Mouse (Mus musculus) kidney, embryonic 14.5 days (tissue): ENCODE data around the gene Kcnq1. TPM values are rescaled to one million over a fixed set of nuclear protein-coding genes. Genes with fewer than 3 reads are reported as not detected.

Experiments used
- ATAC-seq: fragments of 200-750 bp; cut with Nextera tagmentation; 2 replicates; pipeline ENCODE4 v1.8.0; 2017; ENCODE audit warnings: moderate number of reproducible peaks, mild to moderate bottlenecking, moderate TSS enrichment, moderate library complexity; ENCODE audit not compliant: low FRiP score, low TSS enrichment
- H3K27ac ChIP-seq: fragments of 300-500 bp; sonication (generic); 2 replicates; pipeline ENCODE4 v1.5.1; 2014; ENCODE audit warnings: low read depth, mild to moderate bottlenecking, low read length, moderate library complexity, mixed read lengths
- H3K27me3 ChIP-seq: fragments of 300-500 bp; sonication (generic); 2 replicates; pipeline ENCODE4 v1.6.1; 2014; ENCODE audit warnings: mild to moderate bottlenecking, low read length; ENCODE audit not compliant: control insufficient read depth, insufficient read depth
- H3K36me3 ChIP-seq: fragments of 300-500 bp; sonication (generic); 2 replicates; pipeline ENCODE4 v1.6.1; 2014; ENCODE audit warnings: low read length, mixed read lengths; ENCODE audit not compliant: control insufficient read depth, insufficient read depth
- H3K4me1 ChIP-seq: fragments of 300-500 bp; sonication (generic); 2 replicates; pipeline ENCODE4 v1.6.1; 2014; ENCODE audit warnings: low read length, mixed read lengths; ENCODE audit not compliant: control insufficient read depth, insufficient read depth
- H3K4me2 ChIP-seq: fragments of 300-500 bp; sonication (generic); replicated peaks from 2 replicates; pipeline ENCODE4 v1.6.1; 2014; ENCODE audit warnings: low read depth, mild to moderate bottlenecking, low read length
- H3K4me3 ChIP-seq: fragments of 300-500 bp; sonication (generic); 2 replicates; pipeline ENCODE4 v1.5.1; 2014; ENCODE audit warnings: mild to moderate bottlenecking, low read length
- H3K9ac ChIP-seq: fragments of 300-500 bp; sonication (generic); 2 replicates; pipeline ENCODE4 v1.6.1; 2014; ENCODE audit warnings: low read depth, mild to moderate bottlenecking, low read length, moderate library complexity
- H3K9me3 ChIP-seq: fragments of 300-500 bp; sonication (generic); 2 replicates; pipeline ENCODE4 v1.6.1; 2016; ENCODE audit warnings: low read length; ENCODE audit not compliant: control insufficient read depth
- WGBS: fragments of 180-500 bp; shearing (Covaris S2); extraction: QIAGEN DNeasy Blood & Tissue Kit; methylation state at CpG from one replicate; pipeline ENCODE4 v1.1.7; 2014; 5-methylcytosine and 5-hydroxymethylcytosine counted together
- polyA plus RNA-seq: library from polyadenylated mRNA; unstranded; fragments of >200 nt; fragmentation: Nextera tagmentation; extraction: Ambion mirVana; gene quantifications from 2 replicates; pipeline ENCODE4 v1.2.1, GENCODE M21; 2014

The Kcnq1 gene
- polyA plus RNA-seq, 1 experiment from 2014 or later: 5.4 TPM

GRCm38 (mm10) chr7:143114773-143115172 is 8.6 kb downstream of the Kcnq1 start:
- Histone ChIP-seq H3K36me3 (no peaks in the 10 kb centered on the region), H3K27me3 (no peaks in the 10 kb centered on the region), H3K4me2 (no peak overlapping the region), H3K9ac (no peak overlapping the region), H3K27ac (no peak overlapping the region), H3K9me3 (no peaks in the 10 kb centered on the region), H3K4me1 (peaks cover 11% of the 10 kb centered on the region), H3K4me3 (no peak overlapping the region)
- no peak for ATAC-seq

- Histone ChIP-seq H3K4me3 (no peak overlapping the region), H3K4me2 (no peak overlapping the region), H3K27me3 (no peaks in the 10 kb centered on the region), H3K9ac (no peak overlapping the region), H3K9me3 (no peaks in the 10 kb centered on the region), H3K4me1 (peaks cover 19% of the 10 kb centered on the region), H3K36me3 (no peaks in the 10 kb centered on the region), H3K27ac (no peak overlapping the region)
- 86% methylated on average over 5 of the region's 5 CpGs for WGBS
- ATAC-seq: no peak
Observed at GRCm38 (mm10) chr7:143116521-143116920, 10.4 kb downstream of the Kcnq1 start.

GRCm38 (mm10) chr7:143119407-143119806 is 13.2 kb downstream of the Kcnq1 start:
- ATAC-seq: 0 out of 2 replicates have a peak, but pooled peaks have one; percentile 28
- Histone ChIP-seq H3K4me3 (no peak overlapping the region), H3K27ac (peak overlapping the region; percentile 68), H3K9me3 (no peaks in the 10 kb centered on the region), H3K27me3 (no peaks in the 10 kb centered on the region), H3K4me1 (peaks cover 32% of the 10 kb centered on the region), H3K4me2 (no peak overlapping the region), H3K9ac (no peak overlapping the region), H3K36me3 (no peaks in the 10 kb centered on the region)
- 25% methylated on average over 1 of the region's 1 CpGs for WGBS

GRCm38 (mm10) chr7:143119826-143120225 is 13.7 kb downstream of the Kcnq1 start:
- Histone ChIP-seq H3K4me2 (no peak overlapping the region), H3K27me3 (no peaks in the 10 kb centered on the region), H3K9me3 (no peaks in the 10 kb centered on the region), H3K9ac (no peak overlapping the region), H3K36me3 (no peaks in the 10 kb centered on the region), H3K4me3 (no peak overlapping the region), H3K4me1 (peaks cover 36% of the 10 kb centered on the region), H3K27ac (peak overlapping the region; percentile 68)
- ATAC-seq: no peak
- 71% methylated on average over 3 of the region's 3 CpGs for WGBS

- Histone ChIP-seq H3K9me3 (no peaks in the 10 kb centered on the region), H3K27me3 (no peaks in the 10 kb centered on the region), H3K4me1 (peaks cover 37% of the 10 kb centered on the region), H3K4me2 (no peak overlapping the region), H3K36me3 (no peaks in the 10 kb centered on the region), H3K9ac (no peak overlapping the region), H3K4me3 (no peak overlapping the region), H3K27ac (no peak overlapping the region)
- no peak for ATAC-seq
- WGBS: 76% methylated on average over 5 of the region's 5 CpGs
Observed at GRCm38 (mm10) chr7:143122191-143122590, 16.0 kb downstream of the Kcnq1 start.

GRCm38 (mm10) chr7:143123876-143124669 is 17.9 kb downstream of the Kcnq1 start:
- H3K27me3 ChIP-seq: no peaks in the 10 kb centered on the region
- WGBS: 11% methylated on average over 6 of the region's 6 CpGs
- H3K4me3 ChIP-seq: no peak overlapping the region
- H3K27ac ChIP-seq: peak overlapping the region; percentile 87
- no peaks in the 10 kb centered on the region for H3K9me3 ChIP-seq
- H3K4me2 ChIP-seq: peak overlapping the region; percentile 27; the same call in 1 of the 2 replicates
- ATAC-seq: peak; percentile 90
- peak overlapping the region; percentile 9; the same call in 1 of the 2 replicates for H3K9ac ChIP-seq
- H3K4me1 ChIP-seq: peaks cover 33% of the 10 kb centered on the region
- no peaks in the 10 kb centered on the region for H3K36me3 ChIP-seq

GRCm38 (mm10) chr7:143124902-143125301 is 18.7 kb downstream of the Kcnq1 start:
- Histone ChIP-seq H3K36me3 (no peaks in the 10 kb centered on the region), H3K9ac (no peak overlapping the region), H3K4me1 (peaks cover 25% of the 10 kb centered on the region), H3K4me3 (no peak overlapping the region), H3K27me3 (no peaks in the 10 kb centered on the region), H3K4me2 (peak overlapping the region; percentile 27; the same call in 1 of the 2 replicates), H3K9me3 (no peaks in the 10 kb centered on the region), H3K27ac (peak overlapping the region; percentile 69)
- 64% methylated on average over 3 of the region's 3 CpGs for WGBS
- no peak for ATAC-seq

- H3K27me3 ChIP-seq: no peaks in the 10 kb centered on the region
- no peak overlapping the region for H3K9ac ChIP-seq
- WGBS: 84% methylated on average over 5 of the region's 5 CpGs
- no peak overlapping the region for H3K27ac ChIP-seq
- no peak overlapping the region for H3K4me3 ChIP-seq
- no peak for ATAC-seq
- H3K4me2 ChIP-seq: no peak overlapping the region
- H3K4me1 ChIP-seq: no peaks in the 10 kb centered on the region
- no peaks in the 10 kb centered on the region for H3K9me3 ChIP-seq
- H3K36me3 ChIP-seq: no peaks in the 10 kb centered on the region
Observed at GRCm38 (mm10) chr7:143132815-143133214, 26.7 kb downstream of the Kcnq1 start.

GRCm38 (mm10) chr7:143136125-143136524 is 30.0 kb downstream of the Kcnq1 start:
- Histone ChIP-seq H3K9ac (no peak overlapping the region), H3K36me3 (no peaks in the 10 kb centered on the region), H3K4me1 (no peaks in the 10 kb centered on the region), H3K27ac (no peak overlapping the region), H3K4me2 (no peak overlapping the region), H3K27me3 (no peaks in the 10 kb centered on the region), H3K9me3 (no peaks in the 10 kb centered on the region), H3K4me3 (no peak overlapping the region)
- no peak for ATAC-seq
- WGBS: 61% methylated on average over 2 of the region's 2 CpGs
